Mouse (Mus musculus) right cerebral cortex, adult 2 months (tissue): ENCODE results near the gene Golt1b.
"Not testable (repeated sequence)": the region's sequence is repeated elsewhere in the genome, so short reads cannot be mapped to it uniquely, and the experiment has no call there.

Experiments used
- DNase-seq, 2 experiments: peaks; one replicate each; pipeline ENCODE4 v3.0.0; 2021 to 2022; ENCODE audit warnings: low spot score in 2 of 2

The Golt1b gene

DNA sequence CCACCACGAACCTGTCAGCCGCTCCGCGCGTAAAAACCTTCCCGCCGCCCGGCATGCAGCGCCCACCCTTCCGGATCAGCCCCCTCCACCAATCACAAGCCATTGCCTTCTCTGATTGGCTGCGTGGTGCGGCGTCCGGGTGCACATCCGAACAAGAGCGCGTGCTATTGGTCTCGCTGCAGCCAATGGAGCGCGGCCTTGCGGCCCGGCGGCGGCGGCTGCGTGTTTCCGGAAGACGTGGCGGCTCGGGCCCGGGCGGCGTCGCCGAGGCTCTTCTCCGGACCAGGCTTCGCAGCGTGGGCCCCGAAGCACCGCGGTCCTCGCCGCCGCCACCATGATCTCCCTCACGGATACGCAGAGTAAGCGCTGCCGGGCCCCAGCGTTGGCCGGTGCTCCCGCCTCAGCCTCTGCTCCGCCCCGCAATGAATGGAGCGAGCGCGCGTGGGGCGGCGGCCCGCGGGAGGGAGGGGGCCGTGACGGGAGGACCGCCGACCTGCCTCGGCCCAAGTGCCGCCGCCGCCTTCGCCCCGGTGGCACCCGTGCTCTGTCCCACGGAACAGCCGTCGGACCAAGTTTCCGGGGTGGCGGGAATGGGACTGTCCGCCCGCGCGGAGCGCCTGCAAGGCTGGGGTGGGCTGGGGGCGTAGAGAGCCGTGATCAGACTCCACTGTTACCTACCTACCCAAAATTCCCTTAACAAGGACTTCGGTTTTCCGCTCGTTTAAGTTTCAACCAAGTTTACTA lies at the start of gene Golt1b, which contains the start of gene Recql:
Gene Golt1b, plus strand, starts transcription at position 211 of the 744 bp plus-strand sequence.
Gene Recql, minus strand, starts transcription at position 77 of the 744 bp plus-strand sequence.
- DNase-seq, result peak; percentile 98 to 100

DNA sequence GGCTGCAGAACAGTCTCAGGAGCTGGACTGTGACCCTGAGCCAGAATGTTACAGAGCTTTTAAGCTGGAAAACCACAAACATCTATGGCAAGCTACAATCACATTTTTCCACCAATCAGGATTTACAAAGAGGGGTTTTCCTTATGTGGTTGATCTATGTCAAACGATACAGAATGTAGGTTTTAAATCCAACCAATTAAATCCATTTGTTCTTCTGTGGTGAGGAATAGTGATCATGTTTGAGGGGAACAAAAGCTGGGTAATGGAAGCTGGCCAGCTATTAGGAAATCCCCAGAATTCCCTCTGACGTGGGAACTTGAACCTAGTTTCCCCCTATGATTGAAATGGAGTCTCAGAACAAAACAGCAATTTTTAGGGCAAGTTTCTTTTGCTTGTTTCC lies 48.1 kb upstream of the Golt1b start:
- DNase-seq, result no peak

DNA sequence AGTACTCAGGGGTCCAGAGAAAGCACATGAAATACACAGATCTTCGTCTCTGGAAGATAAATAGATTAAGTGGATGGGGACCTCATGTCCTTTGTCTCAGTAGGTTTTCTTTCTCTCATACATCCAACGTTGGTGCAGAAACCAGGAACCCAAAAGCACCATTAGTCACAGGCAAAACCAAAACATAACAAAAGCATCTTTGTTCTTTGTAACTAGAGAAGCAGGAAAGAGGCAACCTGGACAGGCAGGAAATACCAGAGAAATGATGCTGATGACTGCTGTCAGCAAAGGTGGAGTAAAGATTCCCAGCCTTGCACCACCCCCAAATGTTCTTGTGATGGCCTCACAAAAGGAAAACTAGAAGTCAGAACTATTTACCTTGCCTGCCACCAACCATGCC lies 47.4 kb upstream of the Golt1b start:
- DNase-seq, result no peak

DNA sequence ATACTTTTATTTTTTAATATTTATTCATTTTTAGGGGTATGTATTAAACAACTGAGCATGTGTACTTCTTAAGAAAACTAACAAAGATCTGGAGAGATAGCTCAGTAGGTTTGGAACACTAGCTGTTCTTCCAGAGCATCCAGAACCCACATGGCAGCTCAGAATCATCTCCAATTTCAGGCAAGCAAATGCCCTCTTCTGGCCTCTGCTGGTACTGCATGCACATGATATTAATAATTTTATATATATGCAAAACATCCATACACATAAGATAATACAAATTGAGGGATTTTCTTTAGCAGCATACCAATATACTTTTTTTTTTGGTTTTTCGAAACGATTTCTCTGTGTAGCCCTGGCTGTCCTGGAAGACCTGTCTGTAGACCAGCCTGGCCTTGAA lies 43.5 kb upstream of the Golt1b start:
- peak; percentile 53 to 59 for DNase-seq

DNA sequence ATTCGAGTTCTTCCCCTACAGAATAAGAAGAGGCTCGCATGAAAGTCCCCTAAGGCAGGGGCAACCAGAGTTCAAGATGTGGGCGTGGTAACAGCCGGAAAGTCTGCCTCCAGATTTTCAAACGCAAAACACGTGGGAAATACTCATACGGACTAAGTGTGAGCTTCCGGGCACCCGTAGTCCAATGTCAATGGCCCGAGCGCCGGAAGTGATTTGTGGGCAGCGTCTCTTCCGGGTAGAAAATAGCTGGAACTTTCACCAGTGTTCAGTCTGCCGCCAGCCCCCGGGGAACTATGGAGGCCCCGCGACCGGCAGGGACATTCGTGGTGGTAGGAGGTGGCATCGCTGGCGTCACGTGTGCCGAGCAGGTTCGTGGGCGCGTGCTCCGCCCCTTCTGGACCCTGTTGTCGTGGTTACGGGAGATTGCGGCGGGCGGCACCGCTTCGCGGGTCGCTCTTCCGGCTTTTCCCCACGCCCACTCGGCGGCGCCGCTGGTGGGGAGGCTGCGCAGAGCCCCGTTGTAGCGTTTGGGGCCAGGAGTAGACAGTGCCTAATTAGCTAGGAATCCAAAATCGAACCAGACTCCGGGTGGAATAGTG lies 41.5 kb upstream of the Golt1b start, which contains the start of gene Pyroxd1:
Gene Pyroxd1, plus strand, starts transcription at position 215 of the 599 bp plus-strand sequence.
- peak; percentile 88 to 93 for DNase-seq

DNA sequence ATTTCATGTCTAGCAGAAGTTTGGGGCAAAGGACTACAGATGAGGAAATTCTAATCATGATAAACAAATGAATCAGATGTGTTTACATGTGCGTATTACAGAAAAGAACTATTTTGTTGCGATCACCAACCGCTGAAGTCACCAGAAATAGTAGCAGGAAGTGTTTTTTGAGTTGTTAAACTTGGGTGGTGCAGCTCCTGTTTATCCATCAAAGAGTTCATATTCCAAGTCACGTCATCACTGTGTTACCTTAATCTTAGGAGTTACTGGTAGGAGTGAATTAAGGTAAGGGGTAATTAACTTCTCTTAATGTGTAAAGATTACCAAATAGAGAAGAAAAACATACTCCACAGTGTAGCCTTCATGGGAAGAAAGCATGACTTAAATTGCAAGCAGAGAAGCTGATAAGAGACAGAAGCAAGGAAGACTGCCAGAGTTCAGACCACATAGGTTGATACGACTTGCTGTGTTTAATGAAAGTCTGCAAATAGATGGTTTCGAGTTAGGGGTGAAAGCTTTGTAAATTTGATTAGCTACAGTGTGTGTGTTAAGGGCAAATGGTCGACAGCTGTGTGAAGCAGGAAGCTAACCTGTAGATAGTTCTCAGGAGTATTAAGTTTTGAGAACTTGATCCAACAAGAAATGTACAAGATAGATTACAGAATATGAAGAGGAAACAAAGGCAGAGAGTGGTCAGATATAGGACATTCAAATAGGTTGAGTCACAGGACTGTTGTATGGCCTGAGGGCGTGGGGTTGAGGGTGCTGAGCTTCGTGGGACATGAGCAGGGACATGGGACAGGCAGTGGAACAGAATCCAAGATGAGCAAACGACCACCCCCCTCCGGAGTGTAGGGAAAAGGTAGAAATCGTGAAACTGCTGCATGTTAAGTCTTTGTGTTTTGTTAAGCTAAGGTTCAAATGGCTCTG lies 40.6 kb upstream of the Golt1b start:
- no peak for DNase-seq

DNA sequence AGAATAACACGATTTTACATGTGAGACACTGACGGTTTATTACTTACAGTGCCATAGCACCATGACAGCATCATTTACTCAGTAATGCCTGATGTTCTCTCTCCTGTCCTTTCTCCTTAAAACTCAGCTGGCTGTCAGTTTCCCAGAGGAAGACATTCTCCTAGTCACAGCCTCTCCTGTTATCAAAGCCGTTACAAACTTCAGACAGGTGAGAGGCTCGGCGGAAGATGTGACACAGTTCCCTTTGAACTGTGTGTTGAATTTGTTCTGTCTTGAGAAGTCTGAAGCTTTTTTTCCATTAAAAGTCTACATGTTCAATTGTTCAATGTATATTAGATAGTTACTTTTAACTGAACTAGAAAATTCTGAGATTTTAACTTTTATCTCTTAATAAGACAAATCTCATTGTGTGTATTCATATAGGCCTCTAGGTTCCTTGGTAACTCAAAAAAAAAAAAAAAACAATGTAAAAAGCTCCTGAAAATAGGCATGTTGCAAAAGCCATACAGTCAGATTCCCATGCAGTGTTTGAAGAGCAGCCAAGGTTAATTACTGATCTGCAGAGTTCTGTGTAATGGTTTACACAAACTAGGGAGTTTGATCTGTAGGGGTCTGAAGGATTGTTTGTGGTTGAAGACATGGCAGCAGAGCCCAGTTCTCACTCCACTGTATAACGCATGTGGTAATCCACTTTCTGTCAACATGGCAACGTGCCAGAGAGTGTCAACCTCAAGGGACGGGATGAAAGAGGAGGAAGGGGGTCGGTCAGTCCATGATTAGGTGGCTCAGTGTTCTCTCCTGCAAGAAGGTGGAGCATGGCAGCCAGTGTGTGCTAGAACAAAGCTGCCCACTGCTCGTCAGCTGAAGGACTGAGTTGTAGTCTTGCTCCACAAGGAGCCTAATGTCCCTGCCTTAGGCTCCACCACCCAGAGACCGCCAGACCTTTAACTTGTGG lies 39.3 kb upstream of the Golt1b start:
- DNase-seq, result no peak

DNA sequence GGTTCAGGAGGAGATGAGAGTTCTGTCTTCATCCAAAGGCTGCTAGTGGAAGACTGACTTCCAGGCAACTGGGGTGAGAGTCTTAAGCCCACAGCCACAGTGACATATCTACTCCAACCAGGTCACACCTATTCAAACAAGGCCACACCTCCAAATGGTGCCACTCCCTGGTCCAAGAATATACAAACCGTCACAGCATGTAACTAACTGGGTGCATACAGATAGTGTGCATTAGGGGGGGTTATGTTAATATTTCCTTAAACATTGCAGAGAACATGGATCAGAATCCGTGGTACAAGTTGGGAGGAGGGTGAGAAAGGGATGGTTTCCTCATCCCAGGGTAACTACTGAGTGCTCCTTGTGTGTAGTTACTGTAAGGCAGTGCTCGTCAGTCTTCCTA lies 34.9 kb upstream of the Golt1b start:
- not testable (repeated sequence) for DNase-seq

DNA sequence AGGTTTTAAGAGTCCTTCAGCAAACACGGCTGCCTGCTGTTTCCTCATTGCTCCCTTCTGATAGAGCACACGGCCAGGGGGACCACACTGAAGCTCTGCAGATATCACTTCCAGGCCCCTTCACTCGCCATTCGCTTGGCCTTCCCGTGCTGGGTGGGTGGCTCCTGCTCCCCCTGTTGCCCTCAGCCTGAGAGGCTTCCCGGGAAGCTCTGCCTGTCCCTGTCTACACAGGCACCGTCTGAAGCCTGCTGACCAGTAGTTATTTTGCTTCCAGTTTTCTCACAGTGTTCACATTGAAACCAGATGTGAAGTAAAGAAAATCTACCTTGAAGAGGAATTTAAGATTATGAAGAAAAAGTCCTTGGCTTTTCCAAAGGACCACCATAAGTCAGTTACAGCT lies 29.9 kb upstream of the Golt1b start:
- DNase-seq, result no peak

DNA sequence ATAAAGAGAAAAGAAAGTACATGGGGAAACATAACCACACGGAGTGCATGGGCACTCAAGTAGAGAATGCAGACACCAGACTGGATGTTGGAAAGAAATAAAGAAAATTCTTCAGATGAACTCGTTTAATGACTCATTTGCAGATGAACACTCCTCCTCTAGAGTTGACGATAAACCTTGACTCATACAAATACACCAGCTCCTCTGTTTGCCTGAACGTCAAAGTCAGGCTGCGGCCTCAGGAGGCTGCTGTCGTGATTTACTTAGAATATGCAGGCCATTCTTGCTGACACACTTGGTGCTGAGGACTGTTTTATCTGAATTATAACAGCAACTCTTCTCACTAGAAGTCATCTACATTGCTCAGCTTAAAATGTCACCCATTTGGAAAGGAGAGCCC lies 25.0 kb upstream of the Golt1b start:
- no peak for DNase-seq

DNA sequence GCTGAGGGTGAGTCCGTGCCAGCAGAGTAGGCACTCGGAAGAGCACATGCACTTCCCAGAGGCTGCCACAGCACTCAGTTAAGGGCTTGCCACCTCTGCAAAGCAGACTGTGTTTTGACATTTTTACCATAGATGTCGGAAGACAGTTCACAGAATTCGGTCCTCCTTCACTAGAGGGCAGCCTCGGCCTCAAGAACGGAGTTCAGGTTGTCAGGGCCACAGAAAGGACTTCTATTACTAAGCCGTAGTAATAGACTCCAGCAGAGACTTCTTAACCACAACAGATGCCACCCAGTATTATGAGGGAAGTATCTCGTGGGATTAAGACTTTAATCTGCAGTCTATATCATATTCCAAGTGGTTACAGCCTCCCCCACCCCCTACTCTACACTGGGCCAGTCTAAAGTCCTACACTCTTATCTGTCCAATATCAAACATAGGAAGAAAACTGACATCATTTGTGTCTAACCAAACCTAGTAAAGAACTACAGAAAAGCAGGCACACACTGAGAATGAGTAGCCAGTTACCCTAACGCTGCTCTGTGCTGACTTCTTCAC lies 23.9 kb upstream of the Golt1b start:
- no peak for DNase-seq

DNA sequence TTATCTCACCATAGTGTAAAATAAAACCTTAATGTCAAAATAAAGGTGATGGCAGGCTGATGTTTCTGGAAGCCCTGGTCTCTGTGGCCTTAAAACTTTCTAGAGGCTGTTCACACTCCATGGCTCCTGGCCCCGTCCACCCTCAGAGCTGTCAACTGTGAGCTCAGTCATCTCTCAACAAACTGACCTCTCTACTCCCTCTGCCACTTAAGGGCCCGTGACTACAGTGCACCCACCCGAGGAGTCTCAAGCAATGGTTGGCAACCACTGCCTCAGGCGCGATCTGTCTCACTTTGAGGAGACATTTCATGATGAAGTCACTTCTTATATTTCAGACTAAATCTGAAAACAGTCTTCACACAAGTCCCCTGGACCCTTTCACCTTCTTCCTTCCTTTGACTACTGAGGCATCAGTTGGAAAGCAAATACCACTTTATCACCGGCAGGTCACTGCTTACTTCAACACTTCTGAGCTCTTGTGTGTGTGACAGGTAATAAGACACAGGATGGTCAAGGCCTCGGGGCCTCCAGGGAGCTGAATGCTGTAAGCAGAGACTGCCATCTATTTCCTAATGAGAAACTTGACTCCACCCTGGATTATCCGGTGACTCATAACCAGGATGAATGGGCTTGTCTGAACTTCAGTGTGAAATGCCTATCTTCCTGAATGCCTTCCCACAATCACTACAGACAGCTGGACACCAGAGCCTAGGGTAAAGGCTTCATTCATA lies 21.1 kb upstream of the Golt1b start:
- no peak for DNase-seq

DNA sequence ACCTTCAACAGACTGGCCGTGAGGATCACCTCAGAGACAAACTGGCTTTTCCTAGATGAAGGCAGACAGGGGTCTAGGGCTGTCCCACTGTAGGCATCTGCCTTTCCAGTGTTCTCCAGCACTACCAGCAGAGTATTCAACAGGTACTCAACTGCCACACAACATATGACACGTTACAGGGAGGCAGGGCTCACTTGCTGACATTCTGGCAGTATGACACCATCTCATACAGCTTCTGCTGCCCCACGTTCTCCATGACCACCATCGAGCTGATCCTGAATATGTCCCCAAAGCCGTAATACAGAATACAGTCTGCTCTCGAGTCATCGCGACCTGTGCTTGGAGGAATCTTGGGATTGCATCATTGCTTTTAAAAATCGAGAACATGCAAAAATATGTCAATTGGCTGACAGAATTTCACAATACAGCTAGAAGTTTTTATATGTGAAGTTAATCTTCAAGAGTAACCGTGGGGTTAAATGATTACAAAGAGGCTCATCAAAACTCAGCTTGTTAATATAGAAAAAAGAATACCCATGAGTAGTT lies 20.5 kb upstream of the Golt1b start:
- no peak for DNase-seq

DNA sequence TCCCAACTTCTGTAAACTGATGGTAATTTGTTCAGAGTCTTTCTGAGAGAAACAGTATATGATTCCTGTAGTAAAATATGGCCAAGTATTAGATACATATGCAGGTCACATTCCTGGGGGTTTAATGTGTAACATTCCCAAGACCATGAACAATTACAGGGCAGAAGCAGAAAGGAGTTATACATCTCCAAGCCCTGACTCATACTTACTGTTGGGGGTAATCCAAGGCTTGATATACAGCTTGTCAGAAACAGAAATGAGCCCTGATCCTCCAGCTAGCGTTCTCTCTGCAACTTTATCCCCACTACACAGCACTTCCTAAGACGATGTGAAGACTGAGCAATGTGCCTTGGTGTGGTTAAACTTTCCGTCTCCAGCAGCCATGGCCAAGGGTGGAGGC lies 19.5 kb upstream of the Golt1b start:
- DNase-seq, result no peak

DNA sequence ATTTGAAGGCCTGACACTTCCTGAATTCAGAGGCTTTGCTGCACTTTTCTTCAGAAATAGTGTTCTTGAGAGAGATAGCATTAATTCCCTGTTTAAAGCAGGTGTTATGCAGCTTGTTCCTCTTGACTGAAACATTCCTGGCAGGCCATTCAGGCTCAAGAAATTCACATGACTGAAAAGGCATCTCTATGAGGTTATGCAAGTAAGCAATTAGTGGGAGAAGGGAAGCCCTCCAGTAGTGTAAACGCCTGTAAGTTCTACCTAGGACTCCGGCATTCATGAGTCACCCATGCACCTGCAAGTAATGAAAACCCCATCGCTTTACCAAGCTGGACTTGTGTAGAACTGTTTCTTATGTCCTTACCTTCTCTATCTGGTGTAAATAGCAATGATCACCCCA lies 17.5 kb upstream of the Golt1b start:
- DNase-seq, result no peak

DNA sequence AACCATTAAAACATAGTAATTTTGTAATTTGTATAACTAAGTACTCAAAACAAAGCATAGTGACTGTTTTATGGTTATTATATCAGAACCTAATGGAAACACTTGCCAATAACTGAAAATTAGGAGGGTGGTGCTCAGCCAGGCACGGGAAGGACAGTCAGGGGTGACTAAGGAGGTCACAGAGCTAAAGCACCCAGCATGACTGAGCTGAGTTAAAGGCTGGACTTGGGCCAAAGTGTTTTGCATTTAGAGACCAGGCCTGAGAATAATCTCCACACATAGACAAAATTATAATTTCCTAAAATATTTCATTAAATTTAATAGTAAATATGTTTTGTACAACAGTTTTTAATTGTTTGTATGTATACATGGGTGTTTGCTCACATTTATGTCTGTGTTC lies 9.9 kb upstream of the Golt1b start:
- no peak for DNase-seq

DNA sequence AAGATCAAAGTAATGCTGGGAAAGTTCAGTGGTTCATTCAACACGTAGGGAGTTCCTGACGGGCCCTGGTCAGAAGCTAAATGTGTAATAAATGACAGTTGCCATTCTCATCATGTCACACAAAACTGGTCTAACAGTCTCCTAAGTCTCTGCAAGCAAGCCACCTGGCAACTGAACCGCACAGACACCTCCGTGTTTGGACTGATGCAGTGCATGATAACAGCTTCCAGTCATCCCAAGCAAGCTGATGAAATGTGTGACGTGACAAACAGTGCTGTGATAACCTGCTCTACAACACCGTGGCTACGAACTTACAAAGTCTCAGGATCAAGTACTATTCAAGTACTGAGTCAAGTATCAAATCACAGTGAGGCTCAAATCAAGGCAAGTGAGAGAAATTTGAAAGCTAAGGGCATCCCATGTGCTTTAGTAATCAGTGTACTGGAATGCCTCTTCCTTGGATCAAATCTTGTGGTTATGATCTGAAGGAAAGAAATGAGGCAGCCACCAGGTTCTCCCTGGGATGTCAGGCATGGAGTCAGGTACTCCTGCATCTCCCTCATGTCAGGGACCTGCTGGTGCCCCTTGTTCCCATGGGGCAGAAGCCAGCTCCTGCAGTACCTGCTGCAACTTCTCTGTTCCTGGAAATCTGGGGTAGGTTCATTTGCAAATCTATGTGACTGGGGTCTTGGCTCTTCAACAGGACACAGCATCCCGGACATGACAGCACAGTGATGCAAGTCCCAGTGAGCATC lies 8.3 kb upstream of the Golt1b start:
- no peak for DNase-seq

DNA sequence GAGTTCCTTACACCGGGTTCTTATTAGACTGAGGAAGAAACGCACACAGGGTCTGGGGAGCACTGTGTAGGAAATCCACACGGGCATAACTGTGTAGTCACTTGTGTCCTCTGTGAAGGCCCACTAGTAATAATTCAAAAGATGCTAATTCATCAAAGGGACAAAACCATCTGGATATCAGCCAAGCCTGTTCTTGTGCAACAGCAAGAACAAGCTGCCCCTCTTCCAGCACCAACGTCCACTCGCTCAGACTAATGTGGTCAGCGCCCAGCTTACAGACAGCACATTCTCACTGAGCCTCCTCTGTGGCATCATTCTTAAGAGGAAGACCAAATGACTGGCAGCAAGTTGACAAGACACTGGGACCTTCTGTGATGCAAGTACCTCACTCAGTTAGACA lies 7.1 kb upstream of the Golt1b start:
- no peak for DNase-seq

DNA sequence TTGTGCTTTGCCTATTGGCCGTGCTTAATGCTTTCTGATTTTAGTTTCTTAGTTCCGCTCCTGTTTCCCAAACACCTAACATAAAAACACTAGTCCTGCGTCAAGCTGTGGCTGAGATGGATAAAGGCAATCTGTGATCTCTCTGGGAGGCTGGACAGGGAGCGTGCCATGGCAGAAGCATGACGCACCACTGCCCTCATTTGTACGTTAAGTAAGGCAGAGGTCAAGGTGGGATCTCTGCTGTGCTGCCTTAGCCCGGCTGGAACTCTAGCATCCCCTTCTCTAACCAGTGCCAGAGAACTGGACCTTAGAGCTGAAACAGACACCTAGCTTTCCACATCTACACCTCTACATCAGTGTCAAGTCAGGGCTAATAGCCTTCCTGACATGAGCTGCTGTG lies 5.4 kb upstream of the Golt1b start:
- DNase-seq, result no peak
